Mouse (Mus musculus) limb, embryonic 14.5 days (tissue): Measurements from ENCODE around the gene Cbfa2t3. TPM values are rescaled to one million over a fixed set of nuclear protein-coding genes. Genes with fewer than 3 reads are reported as not detected.

Experiments
- ATAC-seq: fragments of 200-750 bp; cut with Nextera tagmentation; 2 replicates; pipeline ENCODE4 v1.8.0; 2017; ENCODE audit warnings: low read depth, moderate number of reproducible peaks, moderate TSS enrichment; ENCODE audit not compliant: low FRiP score
- DNase-seq: peaks from one replicate; pipeline ENCODE4 v3.0.0-alpha.2; 2015; ENCODE audit warnings: low spot score
- H3K27ac ChIP-seq: fragments of 300-500 bp; sonication (generic); replicated peaks from 2 replicates; pipeline ENCODE4 v1.5.1; 2014; ENCODE audit warnings: low read depth, mild to moderate bottlenecking, low read length, moderate library complexity, mixed read lengths
- H3K27me3 ChIP-seq: fragments of 300-500 bp; sonication (generic); 2 replicates; pipeline ENCODE4 v1.6.1; 2014; ENCODE audit warnings: low read length, mixed read lengths; ENCODE audit not compliant: control insufficient read depth, insufficient read depth
- H3K36me3 ChIP-seq: fragments of 300-500 bp; sonication (generic); 2 replicates; pipeline ENCODE4 v1.6.1; 2014; ENCODE audit warnings: mild to moderate bottlenecking, low read length, moderate library complexity, mixed read lengths; ENCODE audit not compliant: control insufficient read depth, insufficient read depth
- H3K4me1 ChIP-seq: fragments of 300-500 bp; sonication (generic); 2 replicates; pipeline ENCODE4 v1.6.1; 2014; ENCODE audit warnings: antibody characterized with exemption, low read length, mixed read lengths; ENCODE audit not compliant: control insufficient read depth, insufficient read depth
- H3K4me2 ChIP-seq: fragments of 300-500 bp; sonication (generic); replicated peaks from 2 replicates; pipeline ENCODE4 v1.6.1; 2014; ENCODE audit warnings: low read depth, mild to moderate bottlenecking, low read length, moderate library complexity; ENCODE audit not compliant: severe bottlenecking
- H3K4me3 ChIP-seq: fragments of 300-500 bp; sonication (generic); replicated peaks from 2 replicates; pipeline ENCODE4 v1.5.1; 2014; ENCODE audit warnings: low read length
- H3K9ac ChIP-seq: fragments of 300-500 bp; sonication (generic); 2 replicates; pipeline ENCODE4 v1.6.1; 2014; ENCODE audit warnings: mild to moderate bottlenecking, low read depth, low read length, moderate library complexity; ENCODE audit not compliant: severe bottlenecking
- H3K9me3 ChIP-seq: fragments of 300-500 bp; sonication (generic); 2 replicates; pipeline ENCODE4 v1.6.1; 2016; ENCODE audit warnings: low read length; ENCODE audit not compliant: control insufficient read depth
- POLR2A ChIP-seq: fragments of 200-500 bp; IDR thresholded peaks from 2 replicates; pipeline ENCODE4 v1.8.0; 2012; ENCODE audit warnings: inconsistent platforms, mild to moderate bottlenecking, moderate library complexity, borderline replicate concordance; ENCODE audit not compliant: insufficient read depth, insufficient read length; ENCODE audit errors: extremely low read depth
- WGBS: fragments of 180-500 bp; shearing (Covaris S2); extraction: QIAGEN DNeasy Blood & Tissue Kit; methylation state at CpG from one replicate; pipeline ENCODE4 v1.1.7; 2014; 5-methylcytosine and 5-hydroxymethylcytosine counted together
- polyA plus RNA-seq, 2 experiments: library from polyadenylated mRNA; depleted of rRNA in 1 of 2; stranded (reverse) in 1 of 2; unstranded in 1 of 2; fragments of >200 nt; fragmentation: Nextera tagmentation in 1 of 2; extraction: Ambion mirVana in 1 of 2; gene quantifications; 2 replicates each; pipeline versions ENCODE4 v1.2.1 to v1.2.3; 2012 to 2014

Cbfa2t3 gene
- polyA plus RNA-seq, 2 experiments: 6.0 to 7.2 TPM

- WGBS: 0% methylated on average over 29 of the region's 127 CpGs
- ATAC-seq (peak; percentile 69), DNase-seq (no peak)
- Histone ChIP-seq H3K4me1 (peaks cover 31% of the 10 kb centered on the region), H3K9ac (peak overlapping the region; percentile 59), H3K9me3 (no peaks in the 10 kb centered on the region), H3K36me3 (no peaks in the 10 kb centered on the region), H3K4me2 (peak overlapping the region; percentile 85), H3K4me3 (peak overlapping the region; percentile 60), H3K27me3 (peaks cover 20% of the 10 kb centered on the region), H3K27ac (0 out of 2 replicates have a peak overlapping the region, but pooled peaks have one; percentile 5)
- no peak for TF ChIP-seq POLR2A
These were observed 20.6 kb downstream of the Cbfa2t3 start for GRCm38 (mm10) chr8:122678061-122678895.

DNA sequence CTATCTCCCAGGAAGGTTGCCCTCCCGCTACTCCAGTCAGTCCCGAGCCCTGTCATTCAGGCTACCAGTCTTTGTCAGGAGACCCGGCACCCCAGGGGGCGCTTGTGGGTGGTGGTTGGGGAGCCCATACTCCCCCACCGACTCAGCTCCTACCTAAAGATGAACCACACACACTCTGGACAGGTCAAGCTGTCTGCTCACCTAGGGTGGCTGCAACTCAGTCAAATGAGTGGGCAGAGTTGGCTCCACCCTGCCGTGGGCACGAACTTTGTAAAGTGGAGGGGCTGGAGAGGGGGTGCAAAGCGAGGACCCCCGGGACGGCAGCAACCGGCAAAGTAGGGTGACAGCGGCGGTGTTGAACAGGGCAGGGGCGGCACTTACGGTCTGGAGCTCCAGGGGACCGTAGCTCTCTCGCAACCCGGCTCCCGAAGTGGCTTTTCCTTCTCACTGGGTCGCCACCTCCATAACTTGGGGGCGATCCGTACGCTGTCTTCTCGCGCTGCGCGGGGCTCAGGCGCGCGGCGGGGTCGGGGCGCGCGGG is 21.4 kb downstream of the Cbfa2t3 start:
- Histone ChIP-seq H3K4me3 (peak overlapping the region; percentile 60), H3K9me3 (no peaks in the 10 kb centered on the region), H3K36me3 (no peaks in the 10 kb centered on the region), H3K27me3 (peaks cover 20% of the 10 kb centered on the region), H3K4me1 (peaks cover 31% of the 10 kb centered on the region), H3K4me2 (peak overlapping the region; percentile 85), H3K9ac (peak overlapping the region; percentile 59), H3K27ac (no peak overlapping the region)
- WGBS: 1% methylated on average over 35 of the region's 35 CpGs
- TF ChIP-seq POLR2A: no peak
- ATAC-seq (no peak), DNase-seq (no peak)

- Histone ChIP-seq H3K36me3 (no peaks in the 10 kb centered on the region), H3K4me2 (peak overlapping the region; percentile 85), H3K9ac (peak overlapping the region; percentile 8; the same call in 1 of the 2 replicates), H3K27ac (no peak overlapping the region), H3K9me3 (no peaks in the 10 kb centered on the region), H3K4me3 (peak overlapping the region; percentile 60), H3K4me1 (peaks cover 31% of the 10 kb centered on the region), H3K27me3 (peaks cover 20% of the 10 kb centered on the region)
- peak; percentile 38; the same call in 1 of the 2 replicates for ATAC-seq
- DNase-seq: no peak
- no peak for TF ChIP-seq POLR2A
- 13% methylated on average over 16 of the region's 16 CpGs for WGBS
These were observed 22.1 kb downstream of the Cbfa2t3 start for GRCm38 (mm10) chr8:122676621-122677480.

DNA sequence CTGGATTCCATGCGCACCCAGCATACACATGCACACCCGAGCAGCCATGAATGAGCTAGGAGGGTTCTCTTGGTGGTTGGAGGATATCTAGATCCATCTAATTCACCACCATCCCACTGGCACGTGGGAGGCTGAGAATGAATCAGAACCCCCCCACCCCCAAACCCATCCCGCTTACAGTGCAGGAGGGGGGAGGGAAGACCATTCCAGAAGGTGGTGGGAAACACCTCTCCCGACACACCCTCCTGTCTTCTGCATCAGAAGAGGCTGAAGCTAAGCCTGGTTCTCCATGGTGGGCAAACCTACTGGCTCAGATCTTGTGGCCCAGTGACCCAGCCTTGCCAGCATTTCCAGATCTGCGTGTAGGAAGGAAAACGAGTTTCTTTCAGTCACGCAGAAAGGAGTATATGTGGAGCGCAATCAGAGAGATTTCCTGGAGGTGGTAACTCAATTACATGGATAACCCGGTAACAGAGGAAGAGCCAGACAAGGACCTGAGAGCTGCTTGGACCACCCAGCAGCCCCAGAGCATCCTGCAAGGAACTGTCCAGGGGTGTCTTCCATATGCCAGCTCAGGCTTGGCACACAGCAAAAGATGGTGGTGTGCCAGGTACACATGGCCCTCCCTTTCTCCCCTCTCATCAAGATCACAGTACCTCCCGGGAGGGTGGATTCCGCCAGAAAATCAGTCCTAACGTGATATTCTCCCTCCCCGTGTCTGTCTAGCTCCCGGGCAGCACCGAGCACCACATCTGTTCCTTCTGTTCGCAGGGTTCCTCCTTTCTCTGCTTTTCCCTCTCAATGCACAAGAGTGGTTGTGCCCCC is 23.1 kb downstream of the Cbfa2t3 start:
- Histone ChIP-seq H3K36me3 (no peaks in the 10 kb centered on the region), H3K9me3 (no peaks in the 10 kb centered on the region), H3K4me2 (0 out of 2 replicates have a peak overlapping the region, but pooled peaks have one; percentile 85), H3K27me3 (peaks cover 20% of the 10 kb centered on the region), H3K27ac (no peak overlapping the region), H3K4me3 (peak overlapping the region; percentile 60; the same call in 1 of the 2 replicates), H3K9ac (no peak overlapping the region), H3K4me1 (peaks cover 31% of the 10 kb centered on the region)
- TF ChIP-seq POLR2A: no peak
- ATAC-seq (no peak), DNase-seq (no peak)
- WGBS: 77% methylated on average over 17 of the region's 17 CpGs
